Mouse (Mus musculus) thymus, postnatal 25 days (tissue): ENCODE measurements around the gene Lmna.
A peak's percentile ranks its signal among the peaks of the same experiment; 100 is the strongest.

Experiments
- DNase-seq: peaks from one replicate; pipeline ENCODE4 v3.0.0; 2022

Lmna gene

DNA sequence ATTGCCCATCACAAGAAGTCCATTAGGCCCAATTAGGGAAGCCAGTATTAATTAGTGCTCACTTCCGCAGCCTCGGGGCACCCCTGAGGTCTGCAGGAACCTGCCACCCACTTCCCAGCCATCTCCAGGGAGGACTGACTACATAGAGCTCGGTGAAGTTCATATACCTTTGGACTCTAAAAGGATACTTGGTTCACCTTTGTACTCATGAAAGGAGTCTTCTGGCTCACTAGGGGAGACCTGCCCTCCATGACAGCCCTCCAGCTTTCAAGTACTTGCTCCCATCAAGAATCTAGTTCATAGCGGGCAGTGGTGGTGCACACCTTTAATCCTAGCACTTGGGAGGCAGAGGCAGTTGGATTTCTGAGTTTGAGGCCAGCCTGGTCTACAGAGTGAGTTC lies 8.7 kb upstream of the Lmna start:
- no peak for DNase-seq

DNA sequence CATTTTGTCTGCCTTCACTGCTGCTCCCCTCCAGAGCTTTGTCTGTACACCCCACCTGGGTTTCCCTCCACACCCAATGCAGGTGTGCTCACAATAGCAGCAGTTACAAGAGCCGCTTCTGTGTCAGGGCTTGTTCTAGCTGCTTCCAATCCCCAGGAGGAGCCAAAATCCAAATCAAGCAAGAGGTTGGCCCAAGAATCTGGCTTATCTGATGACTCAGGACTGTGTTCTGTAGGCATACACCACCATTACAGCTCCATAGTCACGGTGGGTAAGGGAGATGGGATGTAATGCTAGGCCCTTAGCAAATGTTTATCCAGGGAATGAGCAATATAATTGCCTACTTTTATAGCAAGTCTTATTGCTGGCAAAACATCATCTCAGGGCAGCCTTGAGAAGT lies 6.7 kb upstream of the Lmna start:
- no peak for DNase-seq

DNA sequence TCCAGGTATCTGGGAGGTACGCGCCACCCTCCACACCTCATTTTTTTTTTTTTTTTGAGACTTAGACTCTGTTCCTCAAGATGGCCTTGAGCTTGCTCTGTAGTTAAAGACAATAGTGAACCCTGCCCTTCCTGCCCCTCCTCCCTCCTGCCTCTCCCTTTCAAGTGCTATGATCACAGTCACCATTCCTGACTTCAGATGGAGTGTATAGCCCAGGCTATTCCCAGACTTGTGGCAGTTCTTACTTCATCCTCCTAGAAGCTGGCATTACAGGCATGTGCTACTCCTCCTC lies 5.3 kb upstream of the Lmna start:
- DNase-seq: no peak

DNA sequence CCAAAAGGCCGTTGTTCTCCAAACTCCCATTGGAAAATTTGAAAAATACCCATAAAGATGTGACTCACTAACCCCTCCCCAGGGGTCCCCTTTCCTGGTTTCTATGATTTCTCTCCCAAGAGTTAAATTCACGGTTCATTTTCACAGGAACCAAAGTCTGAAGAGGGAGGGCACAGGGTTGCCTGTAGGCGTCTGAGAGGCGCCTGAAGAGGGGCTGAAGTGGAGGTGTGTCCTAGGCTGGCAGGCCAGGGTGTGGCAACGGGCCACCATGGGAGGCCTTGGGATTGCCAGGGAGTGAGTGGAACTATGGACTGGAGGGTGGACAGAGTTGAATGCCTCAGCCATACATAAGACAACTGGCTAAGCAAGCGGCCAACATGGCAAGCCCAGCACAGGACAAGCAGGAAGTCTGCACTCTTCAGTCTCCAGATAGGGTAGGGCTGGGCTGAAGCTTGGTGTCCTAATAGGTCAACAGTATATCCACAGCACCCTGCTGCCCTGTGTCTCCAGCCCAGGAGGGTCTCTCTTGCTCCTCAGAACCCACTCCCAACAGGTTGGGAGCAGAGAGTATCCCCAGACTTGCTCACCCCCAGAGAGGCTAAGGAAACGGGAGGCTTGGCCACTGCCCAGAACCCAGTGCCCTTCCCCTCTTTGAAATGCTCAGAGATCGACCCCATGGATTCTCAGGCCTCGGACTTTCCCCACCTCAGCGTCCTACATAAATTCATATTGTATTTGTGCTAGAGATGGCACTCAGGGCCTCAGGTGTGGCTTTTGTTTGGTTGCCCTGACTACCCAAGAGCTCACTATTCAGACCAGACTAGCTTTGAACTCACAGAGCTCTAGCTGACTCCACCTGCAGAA lies 4.7 kb upstream of the Lmna start:
- no peak for DNase-seq

DNA sequence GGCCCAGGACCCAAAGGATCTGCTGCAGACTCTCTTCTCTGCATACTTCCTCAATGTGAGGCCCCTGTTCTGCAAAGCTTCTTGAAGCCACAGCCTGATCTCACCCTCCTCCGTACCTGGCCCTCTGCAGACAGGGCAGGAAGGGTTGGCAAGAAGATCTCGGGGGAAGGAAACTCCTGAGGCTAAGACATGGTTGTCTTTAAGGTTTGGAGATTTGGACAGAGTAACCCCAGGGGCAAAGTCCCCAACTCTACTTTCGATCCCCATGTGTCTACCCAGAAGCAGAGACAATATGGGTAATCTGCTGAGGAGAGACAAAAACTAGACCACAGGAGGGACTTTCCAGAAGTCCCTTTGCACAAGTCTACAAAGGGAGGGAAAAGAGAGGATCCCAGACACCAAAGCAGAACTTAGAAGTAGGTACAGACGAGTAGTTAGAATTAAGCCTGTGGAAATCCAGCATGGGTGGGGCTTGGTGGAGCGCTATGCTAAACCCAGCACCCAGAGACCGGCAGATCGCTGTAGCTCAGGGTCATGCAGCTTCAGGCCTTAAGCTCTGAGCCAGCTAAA lies 3.9 kb upstream of the Lmna start:
- peak; percentile 45 for DNase-seq

DNA sequence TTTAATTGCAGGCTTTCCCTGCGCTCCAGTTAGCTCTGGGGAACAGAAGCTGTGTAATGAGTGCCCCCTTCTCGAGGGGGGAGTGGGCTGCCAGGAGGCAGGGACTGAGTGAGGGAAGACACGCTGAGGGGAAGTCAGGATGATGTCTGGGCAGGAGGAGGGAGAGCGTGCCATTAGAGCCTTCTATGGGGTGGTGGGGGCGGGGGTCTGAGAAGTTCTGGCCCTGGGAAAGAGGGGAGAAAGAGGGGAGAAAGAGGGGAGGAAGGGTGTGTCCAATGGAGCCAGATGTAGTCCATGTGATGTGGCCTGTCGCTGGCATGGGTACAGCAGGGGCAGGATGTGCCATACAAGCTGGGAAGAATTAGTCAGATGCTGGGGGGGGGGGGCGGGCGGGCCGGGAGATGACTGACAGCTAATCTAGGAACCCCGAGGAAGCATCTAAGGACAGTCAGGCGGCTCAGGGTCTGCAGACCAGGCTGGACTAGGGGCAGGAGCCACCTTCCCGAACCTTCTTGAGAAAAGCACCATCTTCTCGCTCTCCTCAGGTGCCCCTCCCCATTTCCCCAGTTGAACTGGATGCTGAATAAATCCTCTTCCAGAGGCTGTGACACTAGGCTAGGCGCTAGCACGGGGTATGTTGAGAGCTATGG lies 3.3 kb upstream of the Lmna start:
- DNase-seq: no peak

DNA sequence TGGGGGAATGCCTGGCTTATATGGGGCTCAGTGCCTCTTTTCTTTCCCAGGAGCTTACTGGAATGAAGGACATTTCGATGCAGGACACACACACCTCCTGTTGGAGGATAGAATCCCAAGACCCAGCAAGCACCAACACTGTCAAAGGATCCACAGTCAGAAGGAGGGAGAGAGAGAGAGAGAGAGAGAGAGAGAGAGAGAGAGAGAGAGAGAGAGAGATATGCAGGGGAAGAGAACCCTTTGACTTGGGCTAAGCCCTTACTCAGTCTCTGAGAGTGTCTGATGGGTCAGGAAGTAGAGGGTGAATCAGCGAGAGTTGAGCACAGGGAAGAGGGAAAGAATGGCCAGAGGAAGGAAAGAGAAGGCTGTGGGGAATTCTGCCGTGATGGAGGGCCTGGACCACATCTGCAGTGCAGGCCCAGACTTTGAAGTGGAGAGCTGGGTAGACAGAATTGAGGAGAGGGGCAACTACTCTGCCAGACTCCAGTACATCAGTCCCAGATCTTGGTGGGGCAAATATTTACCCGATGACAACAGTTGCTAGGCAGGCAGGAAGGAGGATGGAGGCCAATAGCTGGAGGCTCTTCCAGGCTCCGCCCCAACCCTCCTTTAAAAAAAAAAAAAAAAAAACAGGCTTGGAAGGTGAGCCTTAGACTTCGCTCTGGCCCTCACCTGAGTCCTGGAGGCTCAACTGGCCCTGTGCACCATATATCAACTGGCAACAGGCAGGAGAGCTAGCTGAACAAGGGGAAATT lies 2.6 kb upstream of the Lmna start:
- no peak for DNase-seq

DNA sequence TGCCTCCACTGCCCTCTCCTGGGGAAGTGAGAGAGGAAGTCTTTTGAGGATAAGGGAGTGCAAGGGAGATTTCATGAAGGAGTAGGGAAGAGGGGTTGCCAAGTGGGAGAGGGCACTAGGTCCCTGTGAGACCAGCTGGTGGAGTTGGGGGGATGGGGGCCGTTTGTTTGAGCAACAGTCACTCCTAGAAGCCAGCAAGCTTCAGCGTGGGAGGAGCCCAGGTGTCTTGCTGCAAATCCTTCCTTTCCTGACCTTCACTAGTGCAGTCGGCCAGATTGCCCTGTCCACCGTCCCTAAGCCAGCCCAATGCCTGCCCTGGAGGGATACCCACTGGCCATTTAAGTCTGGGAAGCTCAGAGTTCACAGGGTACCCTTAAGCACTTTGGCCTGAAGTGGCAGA lies 1.8 kb upstream of the Lmna start:
- DNase-seq: no peak

DNA sequence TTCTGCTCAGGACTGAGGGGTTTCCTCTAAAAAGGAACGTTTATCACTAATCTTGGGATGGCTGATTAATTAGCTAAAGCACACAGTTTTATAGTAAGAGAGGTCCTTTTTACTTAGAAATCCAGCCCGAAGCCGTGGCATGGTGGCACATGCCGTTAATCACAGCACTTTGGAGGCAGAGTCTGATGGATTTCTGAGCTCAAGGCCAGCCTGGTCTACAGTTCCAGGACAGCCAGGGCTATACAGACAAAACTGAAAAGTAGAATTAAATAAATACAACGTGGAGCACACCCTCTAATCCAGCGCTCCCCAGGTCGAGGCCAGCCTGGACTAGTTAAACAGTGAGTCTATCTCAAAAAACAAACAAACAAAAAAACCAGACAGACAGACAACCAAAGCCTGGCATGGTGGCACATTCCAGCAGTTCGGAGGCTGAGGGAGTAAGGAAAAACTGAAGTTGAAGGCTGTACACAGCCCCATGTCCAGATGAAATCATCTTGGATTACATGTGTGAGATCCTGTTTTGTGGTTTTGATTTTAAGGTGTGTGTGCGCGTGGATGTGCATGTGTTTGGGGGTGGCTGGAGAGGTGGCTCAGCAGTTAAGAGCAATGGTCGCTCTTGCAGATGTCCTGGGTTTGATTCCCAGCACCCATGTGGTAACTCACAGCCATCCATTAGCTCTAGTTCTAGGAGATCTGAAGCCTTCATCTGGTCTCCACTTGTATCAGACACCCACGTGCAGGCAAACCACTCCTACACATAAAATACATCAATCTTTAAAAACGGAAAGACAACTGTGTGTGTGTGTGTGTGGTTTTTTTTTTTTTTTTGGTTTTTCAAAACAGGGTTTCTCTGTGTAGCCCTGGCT lies 899 bp upstream of the Lmna start:
- DNase-seq: no peak

DNA sequence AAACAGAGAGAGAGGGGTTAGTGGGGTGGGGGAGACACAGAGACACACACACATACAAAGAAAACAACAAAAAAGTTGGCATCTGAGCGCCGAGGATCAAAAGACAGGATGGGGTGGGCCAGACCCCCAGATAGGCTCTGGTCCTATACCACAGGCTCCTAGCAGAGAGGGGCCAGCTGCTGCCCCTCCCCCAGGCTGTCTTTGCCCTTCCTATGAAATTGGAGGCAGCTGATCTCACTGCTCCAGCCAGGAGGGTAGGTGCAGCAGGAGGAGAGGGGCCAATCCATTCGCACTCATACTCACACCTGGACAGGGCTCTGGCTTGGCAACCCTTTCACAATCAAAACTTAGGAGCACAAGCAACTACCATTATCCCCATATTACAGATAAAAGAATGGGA lies 506 bp downstream of the Lmna start:
- DNase-seq: peak; percentile 49

DNA sequence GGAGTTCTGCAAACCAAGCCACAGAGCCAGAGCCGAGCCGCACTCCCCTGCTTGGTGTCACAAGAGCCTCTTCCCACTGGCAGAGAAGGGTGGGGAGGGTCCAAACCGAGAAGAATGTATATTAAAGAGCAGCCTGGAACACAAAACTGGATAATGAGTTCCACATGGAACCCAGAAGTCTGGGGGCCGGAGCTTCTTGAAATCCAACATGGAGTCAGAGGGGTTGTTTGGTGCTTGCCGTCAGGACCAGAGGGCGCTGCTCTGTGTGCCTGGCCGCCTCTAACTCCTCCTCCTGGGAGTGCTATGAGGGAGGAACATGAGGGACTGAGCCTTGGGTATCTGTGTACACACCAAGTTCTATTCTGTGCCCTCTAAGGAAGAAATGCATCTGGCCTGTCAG lies 4.0 kb downstream of the Lmna start:
- no peak for DNase-seq

DNA sequence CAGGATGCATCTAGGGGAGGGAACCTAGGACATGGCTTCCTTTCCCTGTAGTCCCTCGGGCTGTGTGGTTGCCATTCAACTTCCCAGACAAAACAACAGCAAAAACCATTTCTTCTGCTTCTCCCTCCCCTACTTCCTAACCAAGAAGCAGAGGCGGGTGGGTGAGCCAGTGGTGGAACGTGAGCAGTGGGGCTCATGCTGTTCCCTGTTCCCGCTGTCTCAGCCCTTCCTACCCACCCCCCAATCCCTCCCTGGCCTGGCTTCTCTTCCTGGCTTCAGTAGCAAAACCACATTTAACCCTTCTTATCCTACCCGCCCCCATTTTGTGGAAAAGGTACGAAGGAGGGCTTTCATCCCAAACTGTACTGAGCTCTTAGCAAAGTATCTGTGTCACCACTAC lies 4.7 kb downstream of the Lmna start:
- DNase-seq: no peak

DNA sequence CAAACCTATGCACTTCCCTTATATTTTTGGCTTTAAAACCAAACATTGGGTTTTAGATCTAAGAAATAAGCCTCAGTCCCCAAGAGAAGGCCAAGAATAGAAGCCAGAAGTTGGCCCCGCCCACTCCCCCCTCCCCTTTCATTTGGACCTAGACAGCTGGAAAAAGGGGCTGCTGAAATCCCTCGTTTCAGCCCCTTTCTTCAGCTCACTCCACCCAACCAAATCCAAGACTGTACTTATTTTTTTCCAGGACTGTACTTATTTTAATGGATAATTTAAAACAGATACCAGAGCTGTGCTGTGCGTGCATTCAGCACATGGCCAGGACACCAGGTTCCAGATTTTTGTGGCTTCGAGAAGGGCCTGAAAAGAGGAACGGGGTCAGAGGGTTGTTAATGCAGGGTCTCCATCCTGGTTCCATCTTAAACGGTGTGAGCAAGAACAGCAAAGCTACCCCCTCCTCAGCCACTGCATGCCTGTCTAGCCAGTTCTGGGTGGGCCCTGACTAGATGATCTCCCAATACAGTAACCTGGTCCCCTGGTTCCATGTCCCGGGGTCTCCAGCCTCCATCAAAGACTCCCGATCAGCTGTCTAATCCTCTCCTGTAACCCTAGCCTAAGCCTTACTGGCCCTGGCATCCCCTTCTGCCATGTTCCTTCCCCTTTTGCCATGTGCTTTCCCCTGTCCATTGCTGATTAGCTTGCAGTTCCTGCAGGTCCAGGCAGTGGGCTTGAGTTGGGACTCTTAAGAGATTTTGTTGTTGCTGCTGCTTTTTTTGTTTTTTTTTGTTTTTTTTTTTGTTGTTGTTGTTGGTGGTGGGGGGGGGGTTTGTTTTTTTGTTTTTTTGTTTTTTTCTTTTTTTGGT lies 5.6 kb downstream of the Lmna start:
- no peak for DNase-seq

DNA sequence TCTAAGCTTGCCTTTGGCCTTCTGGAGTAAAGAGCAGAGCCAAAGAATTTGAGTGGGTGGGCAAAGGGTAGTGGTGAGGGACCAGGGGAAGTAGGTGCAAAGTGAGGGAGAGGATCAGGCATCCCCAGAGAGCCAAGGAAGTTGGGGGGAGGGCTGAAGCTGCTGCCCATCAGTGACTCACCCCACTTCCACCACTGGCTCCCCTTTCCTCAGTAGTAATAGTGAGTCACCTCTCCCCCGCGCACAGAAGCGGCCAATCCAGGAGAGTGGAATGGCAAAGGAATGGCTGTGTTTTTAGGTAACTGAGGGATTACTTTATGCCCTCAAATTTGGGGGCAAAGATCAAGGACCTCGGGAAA lies 6.3 kb downstream of the Lmna start:
- DNase-seq: no peak

DNA sequence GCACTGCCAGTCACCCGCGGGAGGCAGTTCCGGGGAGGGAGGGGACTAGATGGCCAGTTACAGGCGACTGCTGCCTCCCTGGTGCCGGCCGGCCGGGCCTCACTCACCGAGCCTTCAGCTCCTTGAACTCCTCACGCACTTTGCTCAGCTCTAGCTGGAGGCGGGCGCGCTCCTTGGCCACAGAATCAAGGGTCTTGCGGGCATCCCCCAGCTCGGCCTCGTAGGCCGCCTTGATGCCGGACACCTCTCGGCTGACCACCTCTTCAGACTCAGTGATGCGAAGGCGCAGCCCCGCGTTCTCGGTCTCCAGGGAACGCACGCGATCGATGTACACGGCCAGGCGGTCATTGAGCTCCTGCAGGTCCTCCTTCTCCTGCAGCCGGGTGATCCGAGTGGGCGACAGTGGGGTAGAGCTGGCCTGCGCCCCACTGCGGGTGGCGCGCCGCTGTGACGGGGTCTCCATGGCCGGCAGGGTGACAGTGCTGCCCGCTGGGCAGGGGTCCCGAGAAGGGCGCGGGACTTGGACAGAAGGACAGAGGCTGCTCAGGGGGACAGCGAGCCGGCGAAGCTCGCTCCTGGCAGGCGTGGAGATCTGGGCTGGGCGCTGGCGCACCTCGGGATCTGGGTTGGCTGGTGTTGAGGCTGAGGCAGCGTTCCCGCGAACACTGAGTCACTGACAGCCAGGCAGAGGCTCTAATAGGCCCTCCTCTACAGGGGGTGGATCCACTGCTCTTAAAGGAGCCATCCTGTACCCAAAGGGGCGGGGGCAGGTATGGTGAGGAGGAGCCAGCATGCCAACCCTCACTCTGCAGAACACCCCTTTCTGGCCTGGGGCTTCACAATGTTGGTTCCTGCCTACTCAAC lies 6.9 kb downstream of the Lmna start:
- DNase-seq: no peak

DNA sequence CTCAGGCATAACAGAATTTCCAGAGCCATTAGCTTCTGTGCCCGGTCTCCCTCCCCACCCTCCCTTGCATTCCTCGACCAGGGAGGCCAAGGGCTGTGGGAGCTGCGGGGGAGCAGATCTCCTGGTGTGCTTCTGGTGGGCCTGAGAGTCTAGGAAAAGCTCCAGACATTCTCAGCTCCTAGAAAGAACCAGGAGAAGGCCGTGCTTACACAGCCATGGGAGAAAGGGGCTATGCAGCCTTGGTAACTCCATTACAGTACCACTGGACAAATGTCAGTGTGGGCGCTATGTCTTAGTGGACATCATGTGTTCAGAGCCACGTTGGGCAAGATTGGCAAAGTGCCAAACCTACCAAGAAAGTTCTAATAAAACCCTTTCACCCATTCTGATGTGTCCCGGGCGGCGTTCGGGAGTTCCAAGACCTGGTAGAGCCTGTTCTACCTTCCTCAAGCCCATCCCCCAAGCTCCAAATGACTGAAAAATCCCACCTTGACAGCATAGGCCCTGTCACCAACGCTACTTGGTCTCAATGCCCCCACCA lies 7.7 kb downstream of the Lmna start:
- no peak for DNase-seq

DNA sequence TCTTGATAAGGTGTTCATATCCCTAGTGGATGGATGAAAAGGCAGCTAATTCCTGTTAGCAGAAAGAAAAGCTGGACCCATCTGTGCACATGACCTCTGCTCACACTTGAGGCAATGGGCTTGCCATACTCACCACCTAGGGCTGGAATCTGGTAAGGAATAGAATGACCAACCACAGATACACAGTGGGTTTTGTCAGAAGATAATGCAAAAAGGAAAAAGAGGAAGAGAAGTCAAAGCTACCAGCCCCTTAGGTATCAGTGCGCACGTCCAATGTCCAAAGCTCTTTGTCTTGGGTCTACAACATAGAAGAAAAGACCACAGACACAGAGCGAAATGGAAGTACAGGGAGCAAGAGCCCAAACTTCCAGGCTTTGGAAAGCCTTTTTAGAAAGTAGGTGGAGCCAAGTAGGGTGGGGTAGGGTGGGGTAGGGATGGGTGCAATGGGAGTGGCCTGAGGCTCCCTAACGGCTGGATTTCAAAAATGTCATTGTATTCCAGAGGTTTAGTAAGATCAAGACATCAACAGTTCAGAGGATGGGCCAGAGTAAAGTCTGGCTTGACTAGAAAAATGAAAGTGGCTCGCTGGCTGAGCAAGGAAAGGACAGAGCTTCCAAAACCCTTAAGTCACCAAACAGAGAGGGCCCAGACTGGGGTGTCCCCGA lies 8.3 kb downstream of the Lmna start:
- DNase-seq: no peak

DNA sequence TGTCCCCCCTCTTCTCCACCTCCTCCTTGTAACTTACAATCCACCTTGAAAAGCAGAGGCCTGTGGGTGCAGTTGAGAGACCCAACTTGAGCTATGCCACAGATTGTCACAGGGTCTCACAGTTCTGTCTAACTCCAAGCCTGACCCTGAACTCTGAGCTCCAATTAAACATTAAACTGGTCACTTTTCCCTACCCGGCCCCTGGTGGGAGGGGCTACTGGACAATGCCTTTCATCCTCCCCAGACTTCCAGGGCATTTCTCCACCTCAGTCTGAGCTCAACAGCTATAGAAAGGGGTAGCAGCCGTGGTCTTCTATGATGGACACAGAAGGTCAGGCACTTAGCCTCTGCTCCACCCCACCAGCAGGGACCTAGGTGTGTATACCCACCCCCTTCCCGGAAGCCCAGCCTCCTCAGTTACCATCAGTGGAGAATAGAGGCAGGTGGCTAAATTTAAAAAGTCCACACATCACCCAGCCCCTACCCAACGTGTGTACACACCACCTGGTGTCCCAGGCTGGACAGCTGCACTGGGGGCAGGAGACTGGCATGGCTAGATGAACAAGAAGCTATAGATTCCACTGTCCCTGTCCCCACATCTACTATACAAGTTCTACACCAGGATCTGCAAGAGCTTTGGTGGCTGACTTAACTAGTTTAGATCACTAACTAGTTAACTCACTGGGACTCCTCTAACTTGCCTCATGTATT lies 8.9 kb downstream of the Lmna start:
- DNase-seq: no peak

DNA sequence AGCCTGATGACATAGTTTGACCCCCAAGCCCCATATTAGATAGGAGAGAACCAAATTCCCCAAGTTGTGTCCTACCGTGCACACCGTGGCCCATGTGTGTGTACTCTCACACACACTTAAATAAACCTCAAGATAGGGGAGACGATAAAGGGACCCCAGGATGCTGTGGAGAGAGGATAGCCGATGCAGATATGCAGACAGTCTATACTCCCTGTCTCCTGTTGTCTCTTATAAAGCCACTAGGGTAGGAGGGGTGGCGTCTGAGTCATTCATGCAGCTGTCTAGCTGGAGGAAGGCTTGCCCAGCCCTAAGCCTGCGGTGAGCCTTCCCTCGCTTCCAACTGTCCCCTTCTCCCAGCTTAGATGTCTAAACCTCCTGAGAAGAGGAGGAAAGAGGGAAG lies 9.7 kb downstream of the Lmna start:
- no peak for DNase-seq
